Mouse (Mus musculus): ENCODE results near the gene Gm32687.
"Not testable (repeated sequence)": the region's sequence is repeated elsewhere in the genome, so short reads cannot be mapped to it uniquely, and the experiment has no call there.

- not testable (repeated sequence) for TF ChIP-seq GATA1 (IDR thresholded peaks at IDR 0.05; ENCODE audit: borderline replicate concordance, low read length); FLI1 (IDR thresholded peaks at IDR 0.05; ENCODE audit: low read length)
Measured at GRCm38 (mm10) chr10:81863409-81864407, at the start of gene Gm32687.
